Mouse (Mus musculus): Measurements from ENCODE around the gene Avil. TPM values are rescaled to one million over a fixed set of nuclear protein-coding genes. Genes with fewer than 3 reads are reported as not detected.
"Not testable (repeated sequence)": the region's sequence is repeated elsewhere in the genome, so short reads cannot be mapped to it uniquely, and the experiment has no call there.

The Avil gene
- polyA plus RNA-seq, 1 experiment from 2014 or later, result 0.58 TPM

- ATAC-seq (ENCODE audit: insufficient number of reproducible peaks, insufficient read depth, low FRiP score, low read depth), result no peak
- Histone ChIP-seq H3K36me3 (ENCODE audit: control insufficient read depth, insufficient read depth, low read length) (peaks cover 21% of the 10 kb centered on the region; the same call in 1 of the 2 replicates), H3K9ac (replicated peaks; ENCODE audit: low read depth, low read length) (no peak overlapping the region), H3K27me3 (ENCODE audit: control insufficient read depth, insufficient read depth, low read length) (0 out of 2 replicates have a peak, but pooled peaks cover 2% of the 10 kb centered on the region), H3K9me3 (ENCODE audit: control insufficient read depth, low read depth, low read length) (no peaks in the 10 kb centered on the region), H3K4me1 (ENCODE audit: control insufficient read depth, insufficient read depth, low read length) (peaks cover 13% of the 10 kb centered on the region; the same call in 1 of the 2 replicates), H3K4me3 (ENCODE audit: low read depth, low read length) (no peak overlapping the region), H3K4me2 (replicated peaks; ENCODE audit: low read depth, low read length) (no peak overlapping the region), H3K27ac (ENCODE audit: low read length) (no peak overlapping the region)
- WGBS, result 84% methylated on average over 20 of the region's 20 CpGs
Measured at GRCm38 (mm10) chr10:127056490-127056889, 56.0 kb downstream of the Avil start.

GRCm38 (mm10) chr10:127058161-127058560 is 57.7 kb downstream of the Avil start:
- no peaks in the 10 kb centered on the region for H3K27me3 ChIP-seq (ENCODE audit: control insufficient read depth, insufficient read depth, low read length)
- no peak overlapping the region for H3K27ac ChIP-seq (ENCODE audit: low read length)
- peak overlapping the region; percentile 83 for H3K4me3 ChIP-seq (ENCODE audit: low read depth, low read length)
- H3K36me3 ChIP-seq (ENCODE audit: control insufficient read depth, insufficient read depth, low read length), result peaks cover 21% of the 10 kb centered on the region; the same call in 1 of the 2 replicates
- H3K4me2 ChIP-seq (replicated peaks; ENCODE audit: low read depth, low read length), result peak overlapping the region; percentile 94
- no peak overlapping the region for H3K9ac ChIP-seq (replicated peaks; ENCODE audit: low read depth, low read length)
- under 1% methylated on average over 9 of the region's 9 CpGs for WGBS
- no peaks in the 10 kb centered on the region for H3K9me3 ChIP-seq (ENCODE audit: control insufficient read depth, low read depth, low read length)
- no peak for ATAC-seq (ENCODE audit: insufficient number of reproducible peaks, insufficient read depth, low FRiP score, low read depth)
- H3K4me1 ChIP-seq (ENCODE audit: control insufficient read depth, insufficient read depth, low read length), result peaks cover 13% of the 10 kb centered on the region; the same call in 1 of the 2 replicates

GRCm38 (mm10) chr10:127058708-127059107 is 58.2 kb downstream of the Avil start:
- ATAC-seq (ENCODE audit: insufficient number of reproducible peaks, insufficient read depth, low FRiP score, low read depth), result no peak
- H3K27ac ChIP-seq (ENCODE audit: low read length), result no peak overlapping the region

GRCm38 (mm10) chr10:127059174-127059967 is 58.9 kb downstream of the Avil start:
- Histone ChIP-seq H3K9ac (replicated peaks; ENCODE audit: low read depth, low read length) (peak overlapping the region; percentile 79), H3K4me3 (ENCODE audit: low read depth, low read length) (peak overlapping the region; percentile 83), H3K4me1 (ENCODE audit: control insufficient read depth, insufficient read depth, low read length) (peaks cover 13% of the 10 kb centered on the region; the same call in 1 of the 2 replicates), H3K9me3 (ENCODE audit: control insufficient read depth, low read depth, low read length) (no peaks in the 10 kb centered on the region), H3K27ac (ENCODE audit: low read length) (peak overlapping the region; percentile 67), H3K36me3 (ENCODE audit: control insufficient read depth, insufficient read depth, low read length) (peaks cover 21% of the 10 kb centered on the region; the same call in 1 of the 2 replicates), H3K27me3 (ENCODE audit: control insufficient read depth, insufficient read depth, low read length) (no peaks in the 10 kb centered on the region), H3K4me2 (replicated peaks; ENCODE audit: low read depth, low read length) (peak overlapping the region; percentile 94)
- no peak for ATAC-seq (ENCODE audit: insufficient number of reproducible peaks, insufficient read depth, low FRiP score, low read depth)
- under 1% methylated on average over 77 of the region's 92 CpGs for WGBS

More at GRCm38 (mm10) chr10:127058708-127059107, 58.2 kb downstream of the Avil start:
- H3K9ac ChIP-seq (replicated peaks; ENCODE audit: low read depth, low read length), result no peak overlapping the region; the same call in 1 of the 2 replicates
- 4% methylated on average over 8 of the region's 8 CpGs for whole genome bisulfite sequencing
- peak overlapping the region; percentile 83 for H3K4me3 ChIP-seq (ENCODE audit: low read depth, low read length)
- H3K36me3 ChIP-seq (ENCODE audit: control insufficient read depth, insufficient read depth, low read length), result peaks cover 21% of the 10 kb centered on the region; the same call in 1 of the 2 replicates
- peaks cover 13% of the 10 kb centered on the region; the same call in 1 of the 2 replicates for H3K4me1 ChIP-seq (ENCODE audit: control insufficient read depth, insufficient read depth, low read length)
- no peaks in the 10 kb centered on the region for H3K9me3 ChIP-seq (ENCODE audit: control insufficient read depth, low read depth, low read length)
- peak overlapping the region; percentile 94 for H3K4me2 ChIP-seq (replicated peaks; ENCODE audit: low read depth, low read length)
- H3K27me3 ChIP-seq (ENCODE audit: control insufficient read depth, insufficient read depth, low read length), result no peaks in the 10 kb centered on the region

GRCm38 (mm10) chr10:127059968-127060916 is 59.7 kb downstream of the Avil start, which contains the start of gene March9:
Gene March9, minus strand, starts transcription at chr10:127060184.
- Histone ChIP-seq H3K4me2 (replicated peaks; ENCODE audit: low read depth, low read length) (peak within 1 kb of the TSS; percentile 94), H3K27me3 (ENCODE audit: control insufficient read depth, insufficient read depth, low read length) (no peaks in the 10 kb centered on the region), H3K36me3 (ENCODE audit: control insufficient read depth, insufficient read depth, low read length) (peaks cover 22% of the 10 kb centered on the region), H3K4me3 (ENCODE audit: low read depth, low read length) (peak within 1 kb of the TSS; percentile 83), H3K9me3 (ENCODE audit: control insufficient read depth, low read depth, low read length) (no peaks in the 10 kb centered on the region), H3K27ac (ENCODE audit: low read length) (peak within 1 kb of the TSS; percentile 67), H3K9ac (replicated peaks; ENCODE audit: low read depth, low read length) (peak within 1 kb of the TSS; percentile 79), H3K4me1 (ENCODE audit: control insufficient read depth, insufficient read depth, low read length) (peaks cover 19% of the 10 kb centered on the region; the same call in 1 of the 2 replicates)
- ATAC-seq (ENCODE audit: insufficient number of reproducible peaks, insufficient read depth, low FRiP score, low read depth), result peak; percentile 54
- WGBS, result under 1% methylated on average over 55 of the region's 72 CpGs

- H3K27me3 ChIP-seq (ENCODE audit: control insufficient read depth, insufficient read depth, low read length), result no peaks in the 10 kb centered on the region
- no peak overlapping the region; the same call in 1 of the 2 replicates for H3K4me3 ChIP-seq (ENCODE audit: low read depth, low read length)
- H3K9ac ChIP-seq (replicated peaks; ENCODE audit: low read depth, low read length), result no peak overlapping the region
- H3K36me3 ChIP-seq (ENCODE audit: control insufficient read depth, insufficient read depth, low read length), result peaks cover 23% of the 10 kb centered on the region
- ATAC-seq (ENCODE audit: insufficient number of reproducible peaks, insufficient read depth, low FRiP score, low read depth), result no peak
- WGBS, result 47% methylated on average over 5 of the region's 5 CpGs
- H3K4me1 ChIP-seq (ENCODE audit: control insufficient read depth, insufficient read depth, low read length), result peaks cover 21% of the 10 kb centered on the region; the same call in 1 of the 2 replicates
- H3K4me2 ChIP-seq (replicated peaks; ENCODE audit: low read depth, low read length), result no peak overlapping the region
- no peak overlapping the region for H3K27ac ChIP-seq (ENCODE audit: low read length)
- no peaks in the 10 kb centered on the region for H3K9me3 ChIP-seq (ENCODE audit: control insufficient read depth, low read depth, low read length)
Measured at GRCm38 (mm10) chr10:127061085-127061484, 60.6 kb downstream of the Avil start.

GRCm38 (mm10) chr10:127061513-127061912 is 61.0 kb downstream of the Avil start:
- Histone ChIP-seq H3K4me3 (ENCODE audit: low read depth, low read length) (no peak overlapping the region), H3K9ac (replicated peaks; ENCODE audit: low read depth, low read length) (no peak overlapping the region), H3K4me1 (ENCODE audit: control insufficient read depth, insufficient read depth, low read length) (peaks cover 21% of the 10 kb centered on the region; the same call in 1 of the 2 replicates), H3K36me3 (ENCODE audit: control insufficient read depth, insufficient read depth, low read length) (peaks cover 23% of the 10 kb centered on the region), H3K9me3 (ENCODE audit: control insufficient read depth, low read depth, low read length) (no peaks in the 10 kb centered on the region), H3K27ac (ENCODE audit: low read length) (no peak overlapping the region), H3K27me3 (ENCODE audit: control insufficient read depth, insufficient read depth, low read length) (no peaks in the 10 kb centered on the region), H3K4me2 (replicated peaks; ENCODE audit: low read depth, low read length) (no peak overlapping the region)
- 70% methylated on average over 2 of the region's 2 CpGs for WGBS
- ATAC-seq (ENCODE audit: insufficient number of reproducible peaks, insufficient read depth, low FRiP score, low read depth), result no peak

GRCm38 (mm10) chr10:127062101-127062500 is 61.6 kb downstream of the Avil start:
- not testable (repeated sequence) for H3K9me3 ChIP-seq (ENCODE audit: control insufficient read depth, low read depth, low read length); H3K4me3 ChIP-seq (ENCODE audit: low read depth, low read length); H3K9ac ChIP-seq (replicated peaks; ENCODE audit: low read depth, low read length); H3K27me3 ChIP-seq (ENCODE audit: control insufficient read depth, insufficient read depth, low read length); H3K4me2 ChIP-seq (replicated peaks; ENCODE audit: low read depth, low read length); H3K27ac ChIP-seq (ENCODE audit: low read length); ATAC-seq (ENCODE audit: insufficient number of reproducible peaks, insufficient read depth, low FRiP score, low read depth)
- H3K4me1 ChIP-seq (ENCODE audit: control insufficient read depth, insufficient read depth, low read length), result peaks cover 21% of the 10 kb centered on the region; the same call in 1 of the 2 replicates
- H3K36me3 ChIP-seq (ENCODE audit: control insufficient read depth, insufficient read depth, low read length), result peaks cover 26% of the 10 kb centered on the region
- 87% methylated on average over 4 of the region's 4 CpGs for WGBS
